Mouse (Mus musculus) bone marrow, adult 2 months (tissue): ENCODE data around the gene Cdkl2.

Source experiments
- CTCF ChIP-seq: fragments of 200-500 bp; IDR thresholded peaks from 2 replicates; pipeline ENCODE4 v1.5.1; 2011; ENCODE audit warnings: low read length, control low read depth; ENCODE audit not compliant: control insufficient read depth, insufficient read depth
- POLR2A ChIP-seq: fragments of 200-500 bp; IDR thresholded peaks from 2 replicates; pipeline ENCODE4 v1.6.1; 2011; ENCODE audit warnings: low read depth, mild to moderate bottlenecking, control low read depth, low read length, borderline replicate concordance; ENCODE audit not compliant: control insufficient read depth

GRCm38 (mm10) chr5:91959986-91960385, 83.7 kb downstream of the Cdkl2 start:
- TF ChIP-seq CTCF (no peak), POLR2A (no peak)
